Mouse (Mus musculus) stomach, postnatal 0 days (tissue): ENCODE measurements at regions not wholly inside any gene's neighbourhood (a gene's known extent, or its start where the extent isn't known, plus 50 kb on each side); places are given as distances from the start of the nearest gene placed in this dataset.

Source experiments
- ATAC-seq: fragments of 200-750 bp; cut with Nextera tagmentation; 2 replicates; pipeline ENCODE4 v1.8.0; 2017; ENCODE audit not compliant: low FRiP score, low TSS enrichment
- DNase-seq: peaks from one replicate; pipeline ENCODE4 v3.0.0-alpha.2; 2016; ENCODE audit warnings: low spot score
- H3K27ac ChIP-seq: fragments of 300-500 bp; sonication (generic); replicated peaks from 2 replicates; pipeline ENCODE4 v1.5.1; 2014; ENCODE audit warnings: mild to moderate bottlenecking, control low read depth
- H3K27me3 ChIP-seq: fragments of 300-500 bp; sonication (generic); 2 replicates; pipeline ENCODE4 v1.6.1; 2014; ENCODE audit warnings: low read length; ENCODE audit not compliant: control insufficient read depth, insufficient read depth
- H3K36me3 ChIP-seq: fragments of 300-500 bp; sonication (generic); 2 replicates; pipeline ENCODE4 v1.6.1; 2014; ENCODE audit warnings: low read length, mixed read lengths; ENCODE audit not compliant: control insufficient read depth, insufficient read depth
- H3K4me1 ChIP-seq: fragments of 300-500 bp; sonication (generic); replicated peaks from 2 replicates; pipeline ENCODE4 v1.6.1; 2014; ENCODE audit warnings: antibody characterized with exemption; ENCODE audit not compliant: control insufficient read depth, insufficient read depth
- H3K4me2 ChIP-seq: fragments of 300-500 bp; sonication (generic); replicated peaks from 2 replicates; pipeline ENCODE4 v1.6.1; 2014; ENCODE audit warnings: low read depth, mild to moderate bottlenecking, control low read depth, moderate library complexity
- H3K4me3 ChIP-seq: fragments of 300-500 bp; sonication (generic); 2 replicates; pipeline ENCODE4 v1.5.1; 2014; ENCODE audit warnings: low read depth, low read length, control low read depth
- H3K9ac ChIP-seq: fragments of 300-500 bp; sonication (generic); 2 replicates; pipeline ENCODE4 v1.6.1; 2014; ENCODE audit warnings: mild to moderate bottlenecking, low read length, control low read depth, mixed read lengths
- H3K9me3 ChIP-seq: fragments of 300-500 bp; sonication (generic); 2 replicates; pipeline ENCODE4 v1.6.1; 2016; ENCODE audit warnings: low read length; ENCODE audit not compliant: control insufficient read depth
- CTCF ChIP-seq: IDR thresholded peaks from 2 replicates; pipeline ENCODE4 v1.5.1; 2016; ENCODE audit warnings: antibody characterized with exemption, low read depth, mild to moderate bottlenecking, moderate library complexity
- EP300 ChIP-seq: optimal IDR thresholded peaks from 2 replicates; pipeline ENCODE3; 2016; ENCODE audit warnings: antibody characterized with exemption
- WGBS: fragments of 180-500 bp; shearing (Covaris S2); extraction: QIAGEN DNeasy Blood & Tissue Kit; methylation state at CpG from one replicate; pipeline ENCODE4 v1.1.7; 2014; 5-methylcytosine and 5-hydroxymethylcytosine counted together

- H3K36me3 ChIP-seq = no peaks in the 10 kb centered on the region
- DNase-seq = peak; percentile 18
- WGBS = 47% methylated on average over 8 of the region's 8 CpGs
- H3K27me3 ChIP-seq = no peaks in the 10 kb centered on the region
- TF ChIP-seq CTCF (no peak), EP300 (no peak)
- H3K4me1 ChIP-seq = no peaks in the 10 kb centered on the region
- H3K4me2 ChIP-seq = no peak overlapping the region
- no peak overlapping the region for H3K27ac ChIP-seq
- H3K9me3 ChIP-seq = no peaks in the 10 kb centered on the region
- H3K9ac ChIP-seq = no peak overlapping the region
- ATAC-seq = no peak
- H3K4me3 ChIP-seq = no peak overlapping the region
These were observed 103.2 kb upstream of the Nxpe4 start for GRCm38 (mm10) chr9:48058599-48058998.

GRCm38 (mm10) chr9:48059549-48060165, 102.2 kb upstream of the Nxpe4 start:
- TF ChIP-seq EP300 (no peak), CTCF (no peak)
- no peak overlapping the region for H3K27ac ChIP-seq
- no peaks in the 10 kb centered on the region for H3K9me3 ChIP-seq
- ATAC-seq = no peak
- H3K36me3 ChIP-seq = no peaks in the 10 kb centered on the region
- no peaks in the 10 kb centered on the region for H3K4me1 ChIP-seq
- H3K4me3 ChIP-seq = no peak overlapping the region
- H3K9ac ChIP-seq = no peak overlapping the region
- no peak for DNase-seq
- H3K4me2 ChIP-seq = no peak overlapping the region
- WGBS = 83% methylated on average over 10 of the region's 10 CpGs
- no peaks in the 10 kb centered on the region for H3K27me3 ChIP-seq

GRCm38 (mm10) chr9:48060996-48061395, 100.8 kb upstream of the Nxpe4 start:
- DNase-seq = no peak
- no peaks in the 10 kb centered on the region for H3K4me1 ChIP-seq
- H3K4me2 ChIP-seq = no peak overlapping the region
- H3K36me3 ChIP-seq = no peaks in the 10 kb centered on the region
- H3K27me3 ChIP-seq = no peaks in the 10 kb centered on the region
- no peak for ATAC-seq
- TF ChIP-seq CTCF (no peak), EP300 (no peak)
- no peaks in the 10 kb centered on the region for H3K9me3 ChIP-seq
- H3K9ac ChIP-seq = no peak overlapping the region
- H3K27ac ChIP-seq = no peak overlapping the region
- no peak overlapping the region for H3K4me3 ChIP-seq
- WGBS = 78% methylated on average over 4 of the region's 4 CpGs

- Histone ChIP-seq H3K9me3 (no peaks in the 10 kb centered on the region), H3K9ac (no peak overlapping the region), H3K27ac (no peak overlapping the region), H3K36me3 (no peaks in the 10 kb centered on the region), H3K27me3 (no peaks in the 10 kb centered on the region), H3K4me1 (no peaks in the 10 kb centered on the region), H3K4me2 (no peak overlapping the region), H3K4me3 (no peak overlapping the region)
- ATAC-seq (no peak), DNase-seq (no peak)
- TF ChIP-seq EP300 (no peak), CTCF (no peak)
- WGBS = 73% methylated on average over 7 of the region's 7 CpGs
These were observed 95.0 kb upstream of the Nxpe4 start for GRCm38 (mm10) chr9:48066730-48067345.

GRCm38 (mm10) chr9:48072592-48072991, 89.2 kb upstream of the Nxpe4 start:
- 57% methylated on average over 1 of the region's 1 CpGs for WGBS

GRCm38 (mm10) chr9:48073096-48073495, 88.7 kb upstream of the Nxpe4 start:
- no peak for DNase-seq
- no peaks in the 10 kb centered on the region for H3K36me3 ChIP-seq
- no peak for ATAC-seq
- H3K4me1 ChIP-seq = no peaks in the 10 kb centered on the region
- no peaks in the 10 kb centered on the region for H3K27me3 ChIP-seq
- WGBS = 75% methylated on average over 2 of the region's 2 CpGs
- TF ChIP-seq CTCF (no peak), EP300 (no peak)
- H3K4me3 ChIP-seq = no peak overlapping the region
- no peaks in the 10 kb centered on the region for H3K9me3 ChIP-seq
- no peak overlapping the region for H3K4me2 ChIP-seq
- H3K27ac ChIP-seq = no peak overlapping the region
- no peak overlapping the region for H3K9ac ChIP-seq

More at GRCm38 (mm10) chr9:48072592-48072991, 89.2 kb upstream of the Nxpe4 start:
- DNase-seq (no peak), ATAC-seq (no peak)
- no peaks in the 10 kb centered on the region for H3K27me3 ChIP-seq
- H3K4me3 ChIP-seq = no peak overlapping the region
- no peaks in the 10 kb centered on the region for H3K36me3 ChIP-seq
- no peak overlapping the region for H3K4me2 ChIP-seq
- no peaks in the 10 kb centered on the region for H3K4me1 ChIP-seq
- H3K9ac ChIP-seq = no peak overlapping the region
- H3K9me3 ChIP-seq = no peaks in the 10 kb centered on the region
- H3K27ac ChIP-seq = no peak overlapping the region
- no peak for TF ChIP-seq EP300
- no peak for TF ChIP-seq CTCF
